Mouse (Mus musculus) urinary bladder, postnatal 10 days (tissue): ENCODE results near the gene Apobec2.
"Not testable (repeated sequence)": the region's sequence is repeated elsewhere in the genome, so short reads cannot be mapped to it uniquely, and the experiment has no call there.

Source experiments
- DNase-seq: peaks from one replicate; pipeline ENCODE4 v3.0.0; 2022; ENCODE audit warnings: low spot score

Gene Apobec2

GRCm38 (mm10) chr17:48432158-48432980 lies at the start of gene Apobec2:
TSS of gene Apobec2 (minus strand) at chr17:48432930.
- no peak for DNase-seq

- DNase-seq: no peak
These were observed 47.2 kb upstream of the Apobec2 start for GRCm38 (mm10) chr17:48479952-48480351.

GRCm38 (mm10) chr17:48475444-48475843 lies 42.7 kb upstream of the Apobec2 start:
- DNase-seq: no peak

- not testable (repeated sequence) for DNase-seq
These were observed 41.6 kb upstream of the Apobec2 start for GRCm38 (mm10) chr17:48474282-48474681.

GRCm38 (mm10) chr17:48467395-48468231 lies 34.9 kb upstream of the Apobec2 start:
- peak; percentile 63 for DNase-seq

- no peak for DNase-seq
These were observed 34.2 kb upstream of the Apobec2 start for GRCm38 (mm10) chr17:48466769-48467394.

- DNase-seq: no peak
These were observed 30.7 kb upstream of the Apobec2 start for GRCm38 (mm10) chr17:48463391-48463790.

- no peak for DNase-seq
These were observed 29.4 kb upstream of the Apobec2 start for GRCm38 (mm10) chr17:48462096-48462495.

GRCm38 (mm10) chr17:48457971-48458653 lies 25.4 kb upstream of the Apobec2 start:
- no peak for DNase-seq

GRCm38 (mm10) chr17:48455955-48456354 lies 23.2 kb upstream of the Apobec2 start:
- no peak for DNase-seq

GRCm38 (mm10) chr17:48454688-48455087 lies 22.0 kb upstream of the Apobec2 start, which contains the start of gene Unc5cl:
TSS of gene Unc5cl (plus strand) at chr17:48454901.
- no peak for DNase-seq

GRCm38 (mm10) chr17:48454190-48454589 lies 21.5 kb upstream of the Apobec2 start:
- DNase-seq: no peak

- no peak for DNase-seq
These were observed 20.8 kb upstream of the Apobec2 start for GRCm38 (mm10) chr17:48453489-48453888.

- DNase-seq: no peak
These were observed 19.2 kb upstream of the Apobec2 start for GRCm38 (mm10) chr17:48451753-48452444.

- DNase-seq: no peak
These were observed 18.6 kb upstream of the Apobec2 start, which contains the start of gene Tspo2 for GRCm38 (mm10) chr17:48451353-48451675. TSS of gene Tspo2 (minus strand) at chr17:48451522.

- no peak for DNase-seq
These were observed 18.1 kb upstream of the Apobec2 start for GRCm38 (mm10) chr17:48450666-48451352.

GRCm38 (mm10) chr17:48447675-48448074 lies 14.9 kb upstream of the Apobec2 start:
- DNase-seq: no peak

GRCm38 (mm10) chr17:48443542-48444145 lies 10.9 kb upstream of the Apobec2 start:
- DNase-seq: no peak

GRCm38 (mm10) chr17:48442745-48443457 lies 10.2 kb upstream of the Apobec2 start:
- no peak for DNase-seq
